15 mouse cellular contexts compared by ENCODE assay signal in the genomic region with DNA sequence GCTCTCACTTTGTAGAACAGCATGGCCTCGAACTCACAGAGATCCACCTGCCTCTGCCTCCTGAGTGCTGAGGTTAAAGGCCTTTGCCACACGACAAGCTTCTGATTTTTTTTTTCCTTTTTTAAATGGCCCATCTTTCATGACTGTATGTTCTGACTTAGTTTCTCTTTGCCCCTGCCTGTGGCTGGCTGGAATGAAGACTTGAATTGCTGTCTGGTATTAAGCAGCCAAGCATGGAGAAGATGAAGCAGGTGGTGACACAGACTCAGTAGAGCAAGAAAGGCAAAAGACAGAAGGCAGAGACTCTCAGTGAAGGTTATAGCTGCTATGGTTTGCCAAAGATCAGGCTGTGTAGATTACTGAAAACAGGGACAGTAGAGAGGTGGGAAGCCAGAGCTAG.
"Had no signal": no experiment of that assay in that cellular context is flagged by ENCODE, and none has a peak within 500 bp of the region (broad histone marks: within the 10 kb centered on the region; RNA-seq: fewer than 3 reads in every experiment).

No protein-coding gene starts in this region.

- DNase-seq: cerebellum, adult 8-10 months; cerebellum, adult 9-10 months; cerebellum, adult 9-11 months; cerebellum, postnatal 10 days; cerebellum, postnatal 14 days; cerebellum, postnatal 25 days; cerebellum, postnatal 36 days; embryo, embryonic 11 days; forebrain, postnatal 0 days; gastrocnemius, adult 2 months; gastrocnemius, postnatal 10 days; gastrocnemius, postnatal 14 days; gastrocnemius, postnatal 25 days; gastrocnemius, postnatal 36 days; heart, adult 2 months had no signal
